Mouse (Mus musculus): ENCODE data around the gene Slc4a1.
"Not testable (repeated sequence)": the region's sequence is repeated elsewhere in the genome, so short reads cannot be mapped to it uniquely, and the experiment has no call there.

Gene Slc4a1

GRCm38 (mm10) chr11:102399107-102399506 lies 33.1 kb upstream of the Slc4a1 start:
- DNase-seq (ENCODE audit: inconsistent ontology term): no peak

DNA sequence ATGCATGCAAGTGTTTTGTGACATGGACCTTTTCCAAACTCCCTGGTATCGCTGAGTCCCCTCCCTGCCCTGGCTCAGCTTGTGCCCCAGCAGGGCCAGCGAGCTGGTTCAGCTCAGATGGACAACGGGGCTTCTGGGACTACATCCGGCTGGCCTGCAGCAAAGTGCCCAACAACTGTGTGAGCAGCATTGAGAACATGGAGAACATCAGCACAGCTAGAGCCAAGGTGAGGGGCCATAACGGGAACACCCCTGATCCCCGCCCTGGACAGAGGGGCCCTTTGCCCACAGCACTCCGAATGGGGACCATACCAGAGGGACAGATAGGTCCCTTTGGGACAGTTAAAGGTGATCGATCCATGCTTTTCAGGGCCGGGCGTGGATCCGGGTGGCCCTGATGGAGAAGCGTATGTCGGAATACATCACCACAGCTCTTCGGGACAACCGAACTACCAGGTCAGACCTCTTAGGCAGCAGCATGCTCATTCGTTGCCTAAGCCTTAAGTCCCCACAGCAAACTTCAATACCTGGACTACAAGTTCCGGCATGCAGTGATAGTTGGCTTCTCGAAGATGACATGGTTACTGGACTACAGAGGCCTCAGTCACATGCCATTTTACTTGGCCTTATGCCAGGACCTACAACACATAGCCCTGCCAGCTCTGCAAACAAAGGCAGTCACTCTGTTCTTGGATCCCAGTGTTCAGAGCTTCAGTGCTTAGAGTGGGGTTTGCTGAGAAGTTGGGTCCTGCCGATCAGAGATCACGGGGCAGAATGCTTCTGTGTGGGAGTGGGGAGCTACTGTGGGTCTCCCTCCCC lies 32.2 kb upstream of the Slc4a1 start:
- DNase-seq (ENCODE audit: inconsistent ontology term): no peak

DNA sequence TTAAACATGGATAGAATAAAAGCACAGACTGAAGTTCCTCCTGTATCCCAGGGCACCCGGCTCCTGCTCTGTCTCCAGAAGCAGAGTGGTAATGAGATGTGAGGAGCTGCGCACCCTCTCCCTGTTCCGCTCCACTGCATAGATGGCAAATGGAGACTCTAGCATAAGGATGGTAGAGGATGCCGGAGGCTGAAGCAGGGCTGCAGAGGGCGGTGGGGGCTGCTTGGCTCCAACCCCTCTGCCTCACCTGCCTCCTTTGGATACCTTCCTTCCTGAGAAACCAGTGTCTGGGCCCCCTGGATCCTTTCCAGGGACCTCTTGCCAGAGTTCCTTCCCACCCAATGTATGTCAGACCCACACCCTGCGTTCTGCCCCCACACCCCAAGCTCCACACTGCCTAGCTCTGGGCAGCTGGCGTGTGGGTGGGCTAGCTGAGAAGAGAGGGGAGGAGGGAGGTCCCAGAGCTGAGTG lies 30.7 kb upstream of the Slc4a1 start:
- DNase-seq (ENCODE audit: inconsistent ontology term): no peak

DNA sequence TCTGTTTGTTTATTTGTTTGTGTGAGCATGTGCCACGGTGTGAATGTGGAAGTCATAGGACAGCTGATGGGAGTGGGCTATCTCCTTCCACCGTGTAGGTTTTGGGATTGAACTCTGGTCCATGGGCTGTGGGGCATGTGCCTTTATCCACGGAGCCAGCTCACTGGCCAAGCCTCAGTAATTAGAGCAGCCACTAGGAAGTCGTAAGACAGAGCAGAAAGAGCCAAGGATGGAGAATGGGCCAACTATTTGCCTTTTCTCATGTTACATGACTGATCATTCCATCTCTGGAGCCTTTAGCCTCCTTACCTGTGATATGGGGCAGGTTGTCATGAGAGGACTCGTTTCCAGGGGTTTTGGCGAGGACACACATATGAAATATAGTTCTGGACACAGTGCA lies 30.3 kb upstream of the Slc4a1 start:
- no peak for DNase-seq (ENCODE audit: inconsistent ontology term)

GRCm38 (mm10) chr11:102395250-102395649 lies 29.2 kb upstream of the Slc4a1 start:
- no peak for DNase-seq (ENCODE audit: inconsistent ontology term)

- no peak for DNase-seq (ENCODE audit: inconsistent ontology term)
Observed at GRCm38 (mm10) chr11:102394421-102395124, 28.6 kb upstream of the Slc4a1 start.

DNA sequence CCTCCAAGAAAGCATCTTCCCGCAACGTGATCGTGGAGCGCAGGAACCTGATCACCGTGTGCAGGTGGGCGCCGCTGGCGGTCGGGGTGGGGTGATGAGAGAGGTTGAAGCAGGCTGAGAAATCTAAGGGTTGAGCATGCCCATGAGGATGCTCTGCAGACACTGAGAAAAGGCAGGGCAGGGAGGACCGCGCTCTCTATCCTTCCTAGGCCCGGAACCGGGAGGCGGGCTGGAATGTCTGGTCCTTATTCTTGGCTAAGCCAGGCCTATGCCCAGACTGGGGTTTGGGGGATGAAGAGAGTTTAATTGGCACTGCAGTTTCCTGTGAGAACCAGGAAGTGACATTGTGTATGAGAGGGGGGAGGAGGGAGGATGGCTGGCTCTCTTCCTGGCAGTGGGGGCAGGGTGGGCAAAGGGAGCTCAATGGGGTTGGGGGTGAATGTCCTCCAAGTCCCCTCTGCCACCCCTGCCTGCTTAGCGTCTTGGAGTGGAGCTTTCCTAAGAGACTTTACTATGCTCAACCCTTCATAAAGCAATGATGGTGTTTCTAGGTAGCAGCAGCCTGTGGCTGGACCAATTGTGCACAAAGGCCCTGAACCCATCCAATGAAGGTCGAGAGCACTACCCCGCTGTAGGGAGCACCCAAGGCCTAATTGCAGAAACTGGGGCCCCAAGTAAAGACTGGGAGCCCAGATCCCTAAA lies 27.9 kb upstream of the Slc4a1 start:
- no peak for DNase-seq (ENCODE audit: inconsistent ontology term)

DNA sequence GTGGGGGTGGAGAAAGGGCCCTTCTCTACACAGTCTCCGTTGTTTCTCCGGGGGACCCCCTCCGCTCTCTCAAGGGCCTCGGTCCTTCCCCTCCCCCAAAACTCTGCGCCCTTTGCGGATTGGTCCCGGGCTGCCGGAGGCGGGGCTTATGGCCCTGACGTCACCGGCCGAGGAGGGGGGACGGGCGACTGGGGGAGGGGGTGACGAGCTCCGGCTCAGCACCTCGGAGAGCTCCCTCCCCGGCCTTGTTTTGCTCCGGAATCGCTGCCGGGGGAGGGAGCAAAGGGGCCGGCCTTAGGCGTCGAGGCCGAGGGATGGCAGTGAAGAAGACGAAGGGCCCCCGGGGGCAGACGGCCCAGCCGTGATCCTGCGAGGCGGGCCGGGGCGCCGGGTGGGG lies 27.2 kb upstream of the Slc4a1 start, which contains the start of gene Rundc3a:
TSS of gene Rundc3a (plus strand) at position 166 of the 397 bp plus-strand sequence.
- peak; percentile 94 for DNase-seq (ENCODE audit: inconsistent ontology term)

DNA sequence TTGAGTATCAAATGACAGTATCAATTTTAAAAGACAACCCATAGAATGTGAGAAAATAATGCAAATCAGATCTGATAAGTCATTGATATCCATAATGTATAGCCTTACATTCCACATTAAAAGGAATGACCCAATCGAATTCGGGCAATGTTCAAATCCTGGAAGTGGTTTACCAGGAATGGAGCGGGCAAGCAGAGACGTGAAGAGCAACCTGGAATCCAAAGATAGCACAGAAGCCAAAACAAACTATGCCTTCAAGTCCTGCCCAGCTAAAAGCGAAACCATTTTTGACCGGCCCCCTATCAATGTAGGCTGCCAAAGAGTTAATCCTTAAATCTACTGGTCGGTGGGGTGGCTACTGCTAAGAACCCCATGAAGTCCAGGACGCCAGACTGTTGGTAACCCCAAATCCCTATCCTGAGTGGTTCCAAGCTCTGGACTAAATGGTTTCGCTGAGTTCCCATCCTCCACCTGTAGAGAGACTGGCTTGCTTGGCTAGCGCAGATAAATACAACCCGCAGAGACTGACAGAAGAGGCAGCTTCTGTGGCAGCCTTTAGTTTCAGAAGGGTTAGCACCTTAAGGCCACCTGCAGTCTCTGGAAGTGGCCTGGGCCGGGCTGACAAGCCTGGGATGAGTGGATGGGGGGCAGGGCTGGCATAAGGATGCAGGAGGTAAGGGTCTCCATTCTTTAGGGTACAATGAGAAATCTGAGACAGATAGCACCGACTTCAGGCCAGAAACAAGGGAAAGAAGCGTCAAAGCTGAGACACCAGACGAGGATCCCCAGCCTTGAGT lies 26.6 kb upstream of the Slc4a1 start:
- DNase-seq (ENCODE audit: inconsistent ontology term): no peak

DNA sequence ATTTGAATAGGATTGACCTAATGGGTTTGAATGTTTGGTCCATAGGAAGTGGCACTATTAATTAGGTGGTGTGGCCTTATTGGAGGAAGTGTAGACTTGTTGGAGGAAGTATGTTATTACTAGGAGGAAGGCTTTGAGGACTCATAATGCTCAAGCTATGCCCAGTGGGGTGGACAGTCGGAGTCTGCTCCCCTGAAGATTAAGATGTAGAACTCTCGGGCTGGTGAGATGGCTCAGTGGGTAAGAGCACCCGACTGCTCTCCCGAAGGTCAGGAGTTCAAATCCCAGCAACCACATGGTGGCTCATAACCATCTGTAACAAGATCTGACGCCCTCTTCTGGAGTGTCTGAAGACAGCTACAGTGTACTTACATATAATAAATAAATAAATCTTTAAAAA lies 23.4 kb upstream of the Slc4a1 start:
- not testable (repeated sequence) for DNase-seq (ENCODE audit: inconsistent ontology term)

- DNase-seq (ENCODE audit: inconsistent ontology term): no peak
Observed at GRCm38 (mm10) chr11:102386121-102386520, 20.1 kb upstream of the Slc4a1 start.

DNA sequence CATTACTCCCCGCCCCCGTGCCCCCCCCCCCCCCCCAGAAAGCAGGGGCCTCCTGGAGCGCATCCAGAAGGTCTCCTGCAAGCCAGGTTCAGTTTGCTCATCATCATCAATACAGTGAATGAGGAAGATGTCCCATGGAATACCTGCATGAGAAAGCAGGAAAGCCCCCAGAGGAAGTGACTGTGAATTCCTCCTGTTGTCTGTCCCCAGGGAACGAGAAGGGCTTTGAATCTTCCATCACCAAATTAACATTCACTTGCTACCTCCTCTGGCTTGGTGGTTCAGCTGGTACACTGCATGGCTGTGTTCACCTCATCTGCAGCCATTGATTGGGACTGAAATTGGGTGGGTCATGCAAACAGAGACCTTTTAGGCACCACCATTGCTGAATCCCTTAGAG lies 19.1 kb upstream of the Slc4a1 start:
- no peak for DNase-seq (ENCODE audit: inconsistent ontology term)

DNA sequence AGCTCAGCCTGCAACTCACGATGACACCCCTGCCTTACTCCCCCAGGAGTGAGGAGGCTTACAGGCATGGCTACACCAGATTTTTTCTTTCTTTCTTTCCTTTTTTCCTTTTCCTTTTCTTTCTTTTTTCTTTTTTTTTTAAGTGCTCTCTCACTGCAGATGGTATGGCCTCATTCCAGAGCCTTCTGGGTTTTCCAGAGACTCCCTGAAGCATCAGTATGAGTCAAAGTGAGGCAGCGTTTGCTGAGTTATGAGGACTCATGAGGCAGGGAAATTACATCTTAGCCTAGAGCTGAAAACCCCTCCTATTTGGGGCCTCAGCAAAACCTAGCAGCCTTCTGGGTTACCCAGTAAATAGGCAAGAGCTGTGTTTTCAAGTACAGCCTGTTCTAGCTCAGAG lies 18.4 kb upstream of the Slc4a1 start:
- no peak for DNase-seq (ENCODE audit: inconsistent ontology term)

DNA sequence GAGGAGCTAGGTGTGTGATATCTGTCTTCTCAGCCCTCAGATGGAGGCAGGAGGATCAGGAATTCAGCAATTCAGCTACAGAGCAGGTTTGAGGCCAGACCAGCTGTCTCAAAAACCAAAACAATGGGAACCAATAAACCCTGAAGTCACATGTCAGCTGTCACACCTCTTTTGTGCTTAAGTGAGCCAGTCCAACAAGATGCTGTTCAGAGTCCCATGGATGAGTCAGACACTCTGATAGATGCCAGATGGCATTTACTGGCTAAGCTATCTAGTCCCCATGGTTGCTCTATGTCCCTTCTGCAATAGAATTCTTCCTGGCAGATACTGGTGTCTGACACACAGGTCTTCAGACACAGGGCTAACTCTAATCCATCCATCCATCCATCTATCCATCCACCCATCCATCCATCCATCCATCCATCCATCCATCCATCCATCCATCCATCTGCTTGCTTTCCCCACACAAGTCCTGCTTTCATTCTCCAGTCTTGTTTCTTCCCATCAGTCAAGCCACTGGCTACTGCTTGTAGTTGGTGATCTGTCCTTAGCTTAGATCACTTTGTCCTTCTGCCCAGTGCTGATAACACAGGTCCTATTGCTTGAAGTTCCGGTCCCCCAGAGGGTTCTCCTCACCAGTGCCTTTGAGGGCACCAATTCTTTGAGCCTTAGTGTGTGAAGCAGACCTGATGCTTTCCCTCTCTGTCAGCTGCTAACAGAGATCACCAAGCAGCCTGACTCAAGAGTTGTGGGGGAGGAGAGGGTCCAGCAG lies 17.5 kb upstream of the Slc4a1 start:
- DNase-seq (ENCODE audit: inconsistent ontology term): peak; percentile 38

- DNase-seq (ENCODE audit: inconsistent ontology term): no peak
Observed at GRCm38 (mm10) chr11:102382794-102383193, 16.8 kb upstream of the Slc4a1 start.

DNA sequence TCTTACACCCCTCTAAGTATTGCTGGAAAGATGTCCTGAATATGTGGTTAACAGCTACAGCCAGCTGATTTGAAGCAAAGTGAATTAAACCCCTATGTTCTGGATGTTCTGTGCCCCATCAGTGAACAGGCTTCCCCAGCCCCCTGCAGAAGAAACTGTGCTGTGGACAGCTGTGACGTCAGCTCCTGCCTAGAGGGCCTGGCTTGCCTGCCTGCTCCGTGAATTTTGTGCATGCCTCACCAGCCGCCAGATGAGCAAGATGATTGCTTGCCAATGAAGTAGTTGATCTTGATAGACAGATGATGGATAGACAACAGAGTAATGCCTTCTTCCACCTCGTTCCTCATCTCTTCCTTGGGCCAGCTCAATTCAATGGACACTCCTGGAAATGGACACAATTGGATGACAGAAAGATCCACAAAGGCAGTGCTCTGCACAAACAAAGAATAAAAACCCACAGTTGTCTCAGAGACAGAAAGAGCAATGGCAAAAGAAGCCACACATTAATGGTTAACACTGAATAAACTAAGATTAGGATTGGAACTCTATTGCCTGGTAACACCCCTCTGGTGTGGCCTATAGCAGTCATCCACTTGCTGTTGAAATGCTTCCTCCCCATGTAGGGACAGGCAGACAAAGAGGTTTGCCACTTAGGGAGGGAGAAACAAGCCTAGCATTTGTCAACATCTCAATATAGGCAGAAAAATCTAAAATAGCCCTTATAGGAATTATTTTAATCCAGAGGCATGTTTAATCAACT lies 15.5 kb upstream of the Slc4a1 start:
- no peak for DNase-seq (ENCODE audit: inconsistent ontology term)

GRCm38 (mm10) chr11:102380091-102380490 lies 14.1 kb upstream of the Slc4a1 start:
- DNase-seq (ENCODE audit: inconsistent ontology term): no peak

DNA sequence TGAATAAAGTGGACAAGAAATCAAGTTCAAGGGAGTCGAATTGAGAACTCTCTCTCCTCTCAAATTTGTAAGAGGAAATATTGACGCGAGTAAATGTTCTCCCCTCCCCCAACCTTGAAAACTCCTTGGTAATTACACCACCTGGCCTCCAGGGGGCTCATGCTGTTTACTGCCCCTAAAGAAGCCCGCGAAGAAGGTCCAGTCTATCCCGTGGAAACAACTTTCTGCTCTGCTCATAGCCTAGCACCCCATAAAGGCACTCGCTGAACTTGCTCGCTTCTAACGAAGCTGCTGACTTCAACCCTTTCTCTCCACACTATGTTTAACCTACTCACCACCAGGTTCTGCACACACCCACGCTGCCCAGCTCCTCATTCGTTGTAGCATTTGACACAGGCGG lies 11.2 kb upstream of the Slc4a1 start:
- no peak for DNase-seq (ENCODE audit: inconsistent ontology term)

DNA sequence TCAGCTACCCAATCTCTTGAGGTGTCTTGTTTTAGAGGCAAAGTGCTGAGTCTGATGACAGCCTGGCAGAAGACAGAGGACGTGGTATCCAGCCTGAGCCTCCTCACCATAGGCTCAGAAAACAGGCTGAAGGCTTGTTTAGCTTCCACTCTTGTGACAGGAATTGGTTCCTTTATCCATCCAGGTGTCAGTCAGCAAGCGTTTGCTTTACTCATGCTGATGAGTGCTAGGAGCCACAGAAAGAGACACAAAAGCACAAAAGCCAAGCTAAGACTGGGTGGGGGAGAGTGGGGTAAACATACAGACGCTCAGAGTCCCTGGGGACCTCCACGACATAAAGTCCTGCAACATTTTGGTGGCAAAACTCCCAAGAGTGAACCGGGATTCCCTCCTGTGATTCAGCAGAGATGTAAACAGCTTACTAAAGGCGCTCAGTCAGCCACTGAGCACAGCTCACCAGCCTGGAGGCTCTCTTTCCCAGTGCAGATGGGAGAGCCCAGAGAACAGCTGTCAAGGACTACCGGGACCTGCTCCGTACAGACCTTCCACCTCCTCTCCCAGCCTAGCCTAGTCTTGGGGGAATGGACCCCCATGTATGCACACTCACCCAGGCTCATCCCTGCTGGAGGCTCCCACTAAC lies 10.3 kb upstream of the Slc4a1 start:
- peak; percentile 7 for DNase-seq (ENCODE audit: inconsistent ontology term)
